Mouse (Mus musculus): ENCODE measurements at regions not wholly inside any gene's neighbourhood (a gene's known extent, or its start where the extent isn't known, plus 50 kb on each side); places are given as distances from the start of the nearest gene placed in this dataset.
"Not testable (repeated sequence)": the region's sequence is repeated elsewhere in the genome, so short reads cannot be mapped to it uniquely, and the experiment has no call there.

DNA sequence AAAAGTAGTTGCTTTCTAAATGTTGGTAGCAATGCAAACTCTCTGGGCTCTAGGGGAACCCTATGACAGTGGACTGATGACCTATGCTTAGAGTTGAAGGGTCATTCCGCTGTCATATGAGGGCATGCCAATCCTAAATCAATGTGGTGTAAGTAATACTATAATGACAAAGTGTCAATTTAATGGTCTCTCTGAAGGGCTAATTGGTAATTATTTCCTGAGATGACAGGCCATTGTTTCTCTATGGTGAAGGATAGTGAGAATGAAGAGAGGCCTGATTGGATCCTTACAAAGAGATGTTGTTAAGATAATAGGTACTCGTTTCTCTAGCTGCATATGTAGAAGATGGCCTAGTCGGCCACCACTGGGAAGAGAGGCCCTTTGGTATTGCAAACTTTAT is 299.7 kb upstream of the Pou3f2 start:
- no peaks in the 10 kb centered on the region for H3K4me1 ChIP-seq (ENCODE audit: control insufficient read depth, insufficient read depth, low read depth, low read length)
- H3K27ac ChIP-seq (ENCODE audit: low read depth, low read length): no peak overlapping the region
- H3K4me2 ChIP-seq (ENCODE audit: low read length): no peak overlapping the region
- H3K4me3 ChIP-seq (ENCODE audit: low read length): no peak overlapping the region
- H3K27me3 ChIP-seq (replicated peaks; ENCODE audit: control insufficient read depth, insufficient read depth, low read length): no peaks in the 10 kb centered on the region
- H3K9ac ChIP-seq (ENCODE audit: low read depth, low read length): no peak overlapping the region
- WGBS: 66% methylated on average over 3 of the region's 3 CpGs
- ATAC-seq: no peak
- H3K9me3 ChIP-seq (ENCODE audit: control insufficient read depth, low read length): no peaks in the 10 kb centered on the region
- no peaks in the 10 kb centered on the region for H3K36me3 ChIP-seq (ENCODE audit: control insufficient read depth, insufficient read depth, low read length)

DNA sequence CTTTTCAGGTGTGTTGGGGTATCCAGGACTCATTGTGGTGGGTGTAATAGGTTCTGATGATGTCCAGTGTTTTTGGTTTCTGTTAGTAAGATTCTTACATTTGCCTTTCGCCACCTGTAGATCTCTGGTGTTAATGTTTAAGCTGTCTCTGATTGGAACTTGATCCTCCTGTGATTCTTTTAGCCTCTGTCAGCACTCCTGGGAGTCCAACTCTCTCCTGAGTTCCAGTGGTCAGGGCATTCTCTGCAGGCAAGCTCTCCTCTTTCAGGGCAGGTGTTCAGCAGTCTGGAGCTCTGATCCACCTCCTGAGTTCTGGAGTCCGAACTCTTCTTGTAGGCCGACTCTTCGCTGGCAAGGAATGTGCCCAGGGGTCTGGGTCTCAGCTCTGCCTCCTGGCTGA is 274.9 kb upstream of the Pou3f2 start:
- not testable (repeated sequence) for H3K4me2 ChIP-seq (ENCODE audit: low read length); H3K36me3 ChIP-seq (ENCODE audit: control insufficient read depth, insufficient read depth, low read length); H3K9ac ChIP-seq (ENCODE audit: low read depth, low read length); H3K27ac ChIP-seq (ENCODE audit: low read depth, low read length); ATAC-seq; H3K4me1 ChIP-seq (ENCODE audit: control insufficient read depth, insufficient read depth, low read depth, low read length); H3K27me3 ChIP-seq (replicated peaks; ENCODE audit: control insufficient read depth, insufficient read depth, low read length); H3K4me3 ChIP-seq (ENCODE audit: low read length); H3K9me3 ChIP-seq (ENCODE audit: control insufficient read depth, low read length)
- over 99% methylated on average over 4 of the region's 4 CpGs for WGBS
